Mouse (Mus musculus): ENCODE results near the gene Dlg2. TPM values are rescaled to one million over a fixed set of nuclear protein-coding genes. Genes with fewer than 3 reads are reported as not detected.

Dlg2 gene
- polyA plus RNA-seq, 1 experiment from 2014 or later: 7.2 TPM

GRCm38 (mm10) chr7:91461352-91461751 is 984.9 kb downstream of the Dlg2 start:
- Histone ChIP-seq H3K4me2 (replicated peaks) (no peak overlapping the region), H3K9ac (no peak overlapping the region), H3K27me3 (no peaks in the 10 kb centered on the region), H3K4me1 (no peaks in the 10 kb centered on the region), H3K4me3 (replicated peaks) (no peak overlapping the region), H3K36me3 (no peaks in the 10 kb centered on the region), H3K27ac (replicated peaks) (no peak overlapping the region), H3K9me3 (replicated peaks) (no peaks in the 10 kb centered on the region)
- ATAC-seq (ENCODE audit: insufficient number of reproducible peaks, low FRiP score, low TSS enrichment, low read depth): no peak
- WGBS: 83% methylated on average over 3 of the region's 3 CpGs

GRCm38 (mm10) chr7:91463256-91463655 is 986.8 kb downstream of the Dlg2 start:
- H3K27me3 ChIP-seq: no peaks in the 10 kb centered on the region
- H3K36me3 ChIP-seq: no peaks in the 10 kb centered on the region
- 46% methylated on average over 7 of the region's 7 CpGs for WGBS
- ATAC-seq (ENCODE audit: insufficient number of reproducible peaks, low FRiP score, low TSS enrichment, low read depth): no peak
- no peak overlapping the region for H3K4me3 ChIP-seq (replicated peaks)
- no peaks in the 10 kb centered on the region for H3K4me1 ChIP-seq
- no peaks in the 10 kb centered on the region for H3K9me3 ChIP-seq (replicated peaks)
- H3K9ac ChIP-seq: no peak overlapping the region
- no peak overlapping the region for H3K4me2 ChIP-seq (replicated peaks)
- no peak overlapping the region for H3K27ac ChIP-seq (replicated peaks)

GRCm38 (mm10) chr7:91467061-91467460 is 990.6 kb downstream of the Dlg2 start:
- no peak overlapping the region for H3K4me2 ChIP-seq (replicated peaks)
- ATAC-seq (ENCODE audit: insufficient number of reproducible peaks, low FRiP score, low TSS enrichment, low read depth): no peak
- no peaks in the 10 kb centered on the region for H3K36me3 ChIP-seq
- H3K27ac ChIP-seq (replicated peaks): no peak overlapping the region
- H3K9ac ChIP-seq: no peak overlapping the region
- 79% methylated on average over 3 of the region's 3 CpGs for WGBS
- no peaks in the 10 kb centered on the region for H3K9me3 ChIP-seq (replicated peaks)
- no peak overlapping the region for H3K4me3 ChIP-seq (replicated peaks)
- no peaks in the 10 kb centered on the region for H3K27me3 ChIP-seq
- H3K4me1 ChIP-seq: no peaks in the 10 kb centered on the region

- H3K27me3 ChIP-seq: no peaks in the 10 kb centered on the region
- no peaks in the 10 kb centered on the region for H3K36me3 ChIP-seq
- no peak for ATAC-seq (ENCODE audit: insufficient number of reproducible peaks, low FRiP score, low TSS enrichment, low read depth)
- WGBS: 68% methylated on average over 3 of the region's 3 CpGs
- H3K9me3 ChIP-seq (replicated peaks): no peaks in the 10 kb centered on the region
- no peaks in the 10 kb centered on the region for H3K4me1 ChIP-seq
- no peak overlapping the region for H3K4me3 ChIP-seq (replicated peaks)
- no peak overlapping the region for H3K4me2 ChIP-seq (replicated peaks)
- no peak overlapping the region for H3K9ac ChIP-seq
- no peak overlapping the region for H3K27ac ChIP-seq (replicated peaks)
These were observed 1002.7 kb downstream of the Dlg2 start for GRCm38 (mm10) chr7:91479145-91479544.

- ATAC-seq (ENCODE audit: insufficient number of reproducible peaks, low FRiP score, low TSS enrichment, low read depth): no peak
- no peaks in the 10 kb centered on the region for H3K9me3 ChIP-seq (replicated peaks)
- H3K4me2 ChIP-seq (replicated peaks): no peak overlapping the region
- H3K4me3 ChIP-seq (replicated peaks): no peak overlapping the region
- H3K27ac ChIP-seq (replicated peaks): no peak overlapping the region
- no peaks in the 10 kb centered on the region for H3K4me1 ChIP-seq
- 73% methylated on average over 1 of the region's 1 CpGs for WGBS
- no peak overlapping the region for H3K9ac ChIP-seq
- H3K27me3 ChIP-seq: no peaks in the 10 kb centered on the region
- no peaks in the 10 kb centered on the region for H3K36me3 ChIP-seq
These were observed 1005.2 kb downstream of the Dlg2 start for GRCm38 (mm10) chr7:91481574-91482197.

GRCm38 (mm10) chr7:91493234-91493633 is 1016.8 kb downstream of the Dlg2 start:
- no peaks in the 10 kb centered on the region for H3K9me3 ChIP-seq (replicated peaks)
- no peak overlapping the region for H3K9ac ChIP-seq
- no peak for ATAC-seq (ENCODE audit: insufficient number of reproducible peaks, low FRiP score, low TSS enrichment, low read depth)
- no peaks in the 10 kb centered on the region for H3K27me3 ChIP-seq
- WGBS: 76% methylated on average over 3 of the region's 3 CpGs
- no peaks in the 10 kb centered on the region for H3K36me3 ChIP-seq
- H3K4me2 ChIP-seq (replicated peaks): no peak overlapping the region
- no peaks in the 10 kb centered on the region for H3K4me1 ChIP-seq
- no peak overlapping the region for H3K27ac ChIP-seq (replicated peaks)
- H3K4me3 ChIP-seq (replicated peaks): no peak overlapping the region

GRCm38 (mm10) chr7:91495526-91495925 is 1019.1 kb downstream of the Dlg2 start:
- H3K27me3 ChIP-seq: no peaks in the 10 kb centered on the region
- no peak overlapping the region for H3K4me2 ChIP-seq (replicated peaks)
- WGBS: 62% methylated on average over 5 of the region's 5 CpGs
- H3K4me3 ChIP-seq (replicated peaks): no peak overlapping the region
- H3K4me1 ChIP-seq: no peaks in the 10 kb centered on the region
- no peak overlapping the region for H3K9ac ChIP-seq
- no peaks in the 10 kb centered on the region for H3K36me3 ChIP-seq
- no peak overlapping the region for H3K27ac ChIP-seq (replicated peaks)
- ATAC-seq (ENCODE audit: insufficient number of reproducible peaks, low FRiP score, low TSS enrichment, low read depth): no peak
- H3K9me3 ChIP-seq (replicated peaks): no peaks in the 10 kb centered on the region

- no peak for ATAC-seq (ENCODE audit: insufficient number of reproducible peaks, low FRiP score, low TSS enrichment, low read depth)
- no peaks in the 10 kb centered on the region for H3K27me3 ChIP-seq
- H3K4me2 ChIP-seq (replicated peaks): no peak overlapping the region
- no peaks in the 10 kb centered on the region for H3K4me1 ChIP-seq
- no peak overlapping the region for H3K4me3 ChIP-seq (replicated peaks)
- H3K36me3 ChIP-seq: no peaks in the 10 kb centered on the region
- no peak overlapping the region for H3K27ac ChIP-seq (replicated peaks)
- no peak overlapping the region for H3K9ac ChIP-seq
- WGBS: 69% methylated on average over 1 of the region's 1 CpGs
- H3K9me3 ChIP-seq (replicated peaks): no peaks in the 10 kb centered on the region
These were observed 1034.6 kb downstream of the Dlg2 start for GRCm38 (mm10) chr7:91511119-91511518.

- H3K36me3 ChIP-seq: no peaks in the 10 kb centered on the region
- no peak overlapping the region for H3K4me2 ChIP-seq (replicated peaks)
- no peaks in the 10 kb centered on the region for H3K27me3 ChIP-seq
- H3K9me3 ChIP-seq (replicated peaks): no peaks in the 10 kb centered on the region
- H3K9ac ChIP-seq: no peak overlapping the region
- no peak for ATAC-seq (ENCODE audit: insufficient number of reproducible peaks, low FRiP score, low TSS enrichment, low read depth)
- no peak overlapping the region for H3K27ac ChIP-seq (replicated peaks)
- H3K4me1 ChIP-seq: no peaks in the 10 kb centered on the region
- WGBS: 56% methylated on average over 3 of the region's 3 CpGs
- H3K4me3 ChIP-seq (replicated peaks): no peak overlapping the region
These were observed 1038.0 kb downstream of the Dlg2 start for GRCm38 (mm10) chr7:91514445-91514844.

- ATAC-seq (ENCODE audit: insufficient number of reproducible peaks, low FRiP score, low TSS enrichment, low read depth): no peak
- Histone ChIP-seq H3K9ac (no peak overlapping the region), H3K27ac (replicated peaks) (no peak overlapping the region), H3K4me1 (no peaks in the 10 kb centered on the region), H3K4me3 (replicated peaks) (no peak overlapping the region), H3K4me2 (replicated peaks) (no peak overlapping the region), H3K27me3 (no peaks in the 10 kb centered on the region), H3K9me3 (replicated peaks) (no peaks in the 10 kb centered on the region), H3K36me3 (no peaks in the 10 kb centered on the region)
- WGBS: 77% methylated on average over 3 of the region's 3 CpGs
These were observed 1039.8 kb downstream of the Dlg2 start for GRCm38 (mm10) chr7:91516225-91516624.

GRCm38 (mm10) chr7:91525859-91526258 is 1049.4 kb downstream of the Dlg2 start:
- WGBS: 67% methylated on average over 1 of the region's 1 CpGs
- no peaks in the 10 kb centered on the region for H3K4me1 ChIP-seq
- H3K27ac ChIP-seq (replicated peaks): no peak overlapping the region
- H3K9ac ChIP-seq: no peak overlapping the region
- no peak for ATAC-seq (ENCODE audit: insufficient number of reproducible peaks, low FRiP score, low TSS enrichment, low read depth)
- H3K4me3 ChIP-seq (replicated peaks): no peak overlapping the region
- no peaks in the 10 kb centered on the region for H3K27me3 ChIP-seq
- H3K4me2 ChIP-seq (replicated peaks): no peak overlapping the region
- no peaks in the 10 kb centered on the region for H3K36me3 ChIP-seq
- no peaks in the 10 kb centered on the region for H3K9me3 ChIP-seq (replicated peaks)

GRCm38 (mm10) chr7:91542597-91543285 is 1066.3 kb downstream of the Dlg2 start:
- Histone ChIP-seq H3K4me2 (replicated peaks) (peak overlapping the region; percentile 73), H3K9ac (no peak overlapping the region), H3K36me3 (no peaks in the 10 kb centered on the region), H3K27ac (replicated peaks) (no peak overlapping the region), H3K9me3 (replicated peaks) (no peaks in the 10 kb centered on the region), H3K4me1 (peaks cover 10% of the 10 kb centered on the region), H3K27me3 (peaks cover 21% of the 10 kb centered on the region), H3K4me3 (replicated peaks) (peak overlapping the region; percentile 37)
- WGBS: 3% methylated on average over 29 of the region's 29 CpGs
- peak; percentile 57; the same call in 1 of the 2 replicates for ATAC-seq (ENCODE audit: insufficient number of reproducible peaks, low FRiP score, low TSS enrichment, low read depth)
